Mouse (Mus musculus) adrenal gland, postnatal 14 days (tissue): Measurements from ENCODE around the gene Gm20854. TPM values are rescaled to one million over a fixed set of nuclear protein-coding genes. Genes with fewer than 3 reads are reported as not detected.
"Not testable (repeated sequence)": the region's sequence is repeated elsewhere in the genome, so short reads cannot be mapped to it uniquely, and the experiment has no call there.

Experiments
- DNase-seq: peaks from one replicate; pipeline ENCODE4 v3.0.0; 2021; ENCODE audit warnings: mixed read lengths
- long read RNA-seq, 2 experiments: library from polyadenylated mRNA; stranded (forward); transcript quantifications; one replicate each; pipeline ENCODE4 v2.0.0; 2021
- total RNA-seq: library from RNA; stranded (reverse); gene quantifications from 2 replicates; pipeline ENCODE4 v1.2.3, GENCODE M21; 2021

Gm20854 gene
- total RNA-seq = not detected in 2 replicates
- long read RNA-seq, experiment 1 = 0 reads
- long read RNA-seq, experiment 2 = 0 reads

GRCm38 (mm10) chrY:85530808-85531207 lies at the start of gene Gm20854:
Gene Gm20854 (minus strand): TSS chrY:85530908.
- DNase-seq = not testable (repeated sequence)
